Mouse (Mus musculus): ENCODE measurements around the gene Cacnb1. TPM values are rescaled to one million over a fixed set of nuclear protein-coding genes. Genes with fewer than 3 reads are reported as not detected.

The Cacnb1 gene
- polyA plus RNA-seq, 1 experiment from 2014 or later, result 6.1 TPM

- WGBS (ENCODE audit: insufficient replicate concordance), result 71% methylated on average over 9 of the region's 9 CpGs
- Histone ChIP-seq H3K4me3 (ENCODE audit: low read depth, low read length) (no peak overlapping the region), H3K4me2 (no peak overlapping the region), H3K27me3 (ENCODE audit: control insufficient read depth, insufficient read depth, low read length) (no peaks in the 10 kb centered on the region; the same call in 1 of the 2 replicates), H3K36me3 (ENCODE audit: control insufficient read depth, insufficient read depth, low read length) (no peaks in the 10 kb centered on the region), H3K27ac (ENCODE audit: low read depth, low read length) (no peak overlapping the region), H3K9ac (ENCODE audit: low read depth, low read length) (no peak overlapping the region), H3K4me1 (ENCODE audit: control insufficient read depth, insufficient read depth, low read length) (0 out of 2 replicates have a peak, but pooled peaks cover 3% of the 10 kb centered on the region), H3K9me3 (replicated peaks; ENCODE audit: control insufficient read depth, low read length) (no peaks in the 10 kb centered on the region)
- ATAC-seq (replicated peaks; ENCODE audit: insufficient number of reproducible peaks, low FRiP score, low TSS enrichment), result no peak
Measured at GRCm38 (mm10) chr11:97955146-97955902, 67.5 kb downstream of the Cacnb1 start.

DNA sequence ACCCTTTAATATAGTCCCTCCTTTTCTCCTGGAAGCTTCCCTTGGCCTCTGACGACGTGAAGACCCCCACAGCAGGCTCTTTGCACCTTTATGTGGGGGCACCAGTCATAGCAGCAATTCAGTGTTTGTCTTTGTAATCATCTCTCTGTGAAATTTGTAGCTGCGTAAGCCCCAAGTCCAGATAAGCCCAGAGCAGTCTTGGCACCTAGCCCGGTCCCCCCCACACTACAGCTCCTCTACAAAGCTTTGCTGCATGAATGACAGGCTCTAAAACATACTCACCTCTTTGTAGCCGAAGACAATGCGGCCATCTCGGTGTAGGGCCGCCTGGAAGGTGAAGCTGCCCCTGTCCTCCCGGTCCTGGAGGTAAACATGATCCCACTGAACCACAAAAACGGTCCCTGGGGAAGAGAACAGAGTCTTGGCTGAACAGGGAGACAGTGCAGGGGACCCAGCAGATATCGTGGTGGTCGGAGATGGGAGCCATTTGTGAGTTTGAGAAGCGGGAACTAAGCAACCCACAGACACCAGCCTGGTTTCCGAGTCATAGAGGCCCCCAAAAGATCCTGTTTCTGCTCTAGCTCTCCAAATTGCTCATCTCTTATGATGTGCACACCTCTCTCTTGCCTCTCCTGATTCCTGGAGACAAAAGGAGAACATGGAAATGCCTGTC lies 68.2 kb downstream of the Cacnb1 start:
- 62% methylated on average over 14 of the region's 14 CpGs for WGBS (ENCODE audit: insufficient replicate concordance)
- Histone ChIP-seq H3K27ac (ENCODE audit: low read depth, low read length) (no peak overlapping the region), H3K4me1 (ENCODE audit: control insufficient read depth, insufficient read depth, low read length) (0 out of 2 replicates have a peak, but pooled peaks cover 3% of the 10 kb centered on the region), H3K36me3 (ENCODE audit: control insufficient read depth, insufficient read depth, low read length) (no peaks in the 10 kb centered on the region), H3K4me3 (ENCODE audit: low read depth, low read length) (no peak overlapping the region), H3K4me2 (no peak overlapping the region), H3K9ac (ENCODE audit: low read depth, low read length) (no peak overlapping the region), H3K9me3 (replicated peaks; ENCODE audit: control insufficient read depth, low read length) (no peaks in the 10 kb centered on the region), H3K27me3 (ENCODE audit: control insufficient read depth, insufficient read depth, low read length) (no peaks in the 10 kb centered on the region; the same call in 1 of the 2 replicates)
- ATAC-seq (replicated peaks; ENCODE audit: insufficient number of reproducible peaks, low FRiP score, low TSS enrichment), result no peak

DNA sequence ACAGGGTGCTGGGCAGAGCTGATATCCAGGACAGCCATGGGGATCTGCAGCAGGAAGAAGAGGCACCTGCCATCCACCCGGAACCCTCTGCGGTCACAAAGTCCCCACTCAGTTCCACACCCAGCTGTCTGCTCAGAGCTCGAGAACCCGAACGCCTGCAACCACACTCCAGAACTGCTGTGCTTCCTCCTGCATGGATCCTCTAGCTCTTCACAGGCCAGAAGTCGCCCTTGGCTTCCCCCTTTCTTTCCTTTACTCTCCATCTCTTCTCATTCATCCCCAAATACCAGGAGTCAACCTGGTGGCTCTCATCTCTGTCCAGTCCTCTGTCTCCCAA lies 68.9 kb downstream of the Cacnb1 start:
- Histone ChIP-seq H3K27ac (ENCODE audit: low read depth, low read length) (no peak overlapping the region), H3K4me3 (ENCODE audit: low read depth, low read length) (no peak overlapping the region), H3K4me1 (ENCODE audit: control insufficient read depth, insufficient read depth, low read length) (0 out of 2 replicates have a peak, but pooled peaks cover 3% of the 10 kb centered on the region), H3K4me2 (no peak overlapping the region), H3K9ac (ENCODE audit: low read depth, low read length) (no peak overlapping the region), H3K9me3 (replicated peaks; ENCODE audit: control insufficient read depth, low read length) (no peaks in the 10 kb centered on the region), H3K36me3 (ENCODE audit: control insufficient read depth, insufficient read depth, low read length) (no peaks in the 10 kb centered on the region), H3K27me3 (ENCODE audit: control insufficient read depth, insufficient read depth, low read length) (no peaks in the 10 kb centered on the region; the same call in 1 of the 2 replicates)
- WGBS (ENCODE audit: insufficient replicate concordance), result 80% methylated on average over 6 of the region's 6 CpGs
- no peak for ATAC-seq (replicated peaks; ENCODE audit: insufficient number of reproducible peaks, low FRiP score, low TSS enrichment)

GRCm38 (mm10) chr11:97953179-97953938 lies 69.5 kb downstream of the Cacnb1 start:
- Histone ChIP-seq H3K9me3 (replicated peaks; ENCODE audit: control insufficient read depth, low read length) (no peaks in the 10 kb centered on the region), H3K36me3 (ENCODE audit: control insufficient read depth, insufficient read depth, low read length) (no peaks in the 10 kb centered on the region), H3K27ac (ENCODE audit: low read depth, low read length) (no peak overlapping the region), H3K27me3 (ENCODE audit: control insufficient read depth, insufficient read depth, low read length) (no peaks in the 10 kb centered on the region; the same call in 1 of the 2 replicates), H3K4me3 (ENCODE audit: low read depth, low read length) (no peak overlapping the region), H3K9ac (ENCODE audit: low read depth, low read length) (no peak overlapping the region), H3K4me2 (no peak overlapping the region), H3K4me1 (ENCODE audit: control insufficient read depth, insufficient read depth, low read length) (0 out of 2 replicates have a peak, but pooled peaks cover 3% of the 10 kb centered on the region)
- WGBS (ENCODE audit: insufficient replicate concordance), result 72% methylated on average over 16 of the region's 16 CpGs
- ATAC-seq (replicated peaks; ENCODE audit: insufficient number of reproducible peaks, low FRiP score, low TSS enrichment), result no peak

- 92% methylated on average over 1 of the region's 1 CpGs for WGBS (ENCODE audit: insufficient replicate concordance)
- no peak overlapping the region for H3K4me3 ChIP-seq (ENCODE audit: low read depth, low read length)
- H3K27me3 ChIP-seq (ENCODE audit: control insufficient read depth, insufficient read depth, low read length), result no peaks in the 10 kb centered on the region; the same call in 1 of the 2 replicates
- no peak for ATAC-seq (replicated peaks; ENCODE audit: insufficient number of reproducible peaks, low FRiP score, low TSS enrichment)
- 0 out of 2 replicates have a peak, but pooled peaks cover 3% of the 10 kb centered on the region for H3K4me1 ChIP-seq (ENCODE audit: control insufficient read depth, insufficient read depth, low read length)
- no peaks in the 10 kb centered on the region for H3K9me3 ChIP-seq (replicated peaks; ENCODE audit: control insufficient read depth, low read length)
- no peak overlapping the region for H3K27ac ChIP-seq (ENCODE audit: low read depth, low read length)
- no peak overlapping the region for H3K9ac ChIP-seq (ENCODE audit: low read depth, low read length)
- no peak overlapping the region for H3K4me2 ChIP-seq
- H3K36me3 ChIP-seq (ENCODE audit: control insufficient read depth, insufficient read depth, low read length), result no peaks in the 10 kb centered on the region
Measured at GRCm38 (mm10) chr11:97952367-97953006, 70.3 kb downstream of the Cacnb1 start.

Small RNA genes within 50 kb of the gene (microRNA-seq; reads per million reads assigned to microRNA genes)
- gene Gm27597 (ENCODE audit: borderline number of aligned reads), result not detected

Other genes starting within 250 kb of the Cacnb1 start
- 0.38 TPM in 1 of 2 replicates, not detected in the other for gene 1700001P01Rik, start 247.1 kb downstream of the Cacnb1 start, polyA plus RNA-seq (2014; fragmentation: Nextera tagmentation; extraction: Ambion mirVana)
- gene Rpl23, start 240.6 kb downstream of the Cacnb1 start, polyA plus RNA-seq (2014; fragmentation: Nextera tagmentation; extraction: Ambion mirVana), result 461 and 517 TPM in 2 replicates
- 30.0 and 37.5 TPM in 2 replicates for gene Lasp1, start 224.0 kb downstream of the Cacnb1 start, polyA plus RNA-seq (2014; fragmentation: Nextera tagmentation; extraction: Ambion mirVana)
- 8.2 and 8.3 TPM in 2 replicates for gene B230217C12Rik, start 182.3 kb downstream of the Cacnb1 start, polyA plus RNA-seq (2014; fragmentation: Nextera tagmentation; extraction: Ambion mirVana)
- gene Fbxo47, start 138.9 kb downstream of the Cacnb1 start, polyA plus RNA-seq (2014; fragmentation: Nextera tagmentation; extraction: Ambion mirVana), result 0.66 and 1.3 TPM in 2 replicates
- 0.14 TPM in 1 of 2 replicates, not detected in the other for gene Plxdc1, start 36.6 kb downstream of the Cacnb1 start, polyA plus RNA-seq (2014; fragmentation: Nextera tagmentation; extraction: Ambion mirVana)
- gene Arl5c, start 26.9 kb downstream of the Cacnb1 start, polyA plus RNA-seq (2014; fragmentation: Nextera tagmentation; extraction: Ambion mirVana), result 7.2 and 8.0 TPM in 2 replicates
- 855 and 888 TPM in 2 replicates for gene Rpl19, start 3.7 kb upstream of the Cacnb1 start, polyA plus RNA-seq (2014; fragmentation: Nextera tagmentation; extraction: Ambion mirVana)
- 0.26 and 0.27 TPM in 2 replicates for gene Stac2, start 30.4 kb upstream of the Cacnb1 start, polyA plus RNA-seq (2014; fragmentation: Nextera tagmentation; extraction: Ambion mirVana)
- 12.9 and 15.5 TPM in 2 replicates for gene Fbxl20, start 127.4 kb upstream of the Cacnb1 start, polyA plus RNA-seq (2014; fragmentation: Nextera tagmentation; extraction: Ambion mirVana)
- 40.7 and 46.9 TPM in 2 replicates for gene Med1, start 170.3 kb upstream of the Cacnb1 start, polyA plus RNA-seq (2014; fragmentation: Nextera tagmentation; extraction: Ambion mirVana)
- 8.3 and 11.4 TPM in 2 replicates for gene Cdk12, start 180.0 kb upstream of the Cacnb1 start, polyA plus RNA-seq (2014; fragmentation: Nextera tagmentation; extraction: Ambion mirVana)